Mouse (Mus musculus) 3T3-L1 (cell line): Measurements from ENCODE around the gene Zp1.

Experiments used
- DNase-seq: peaks from one replicate; pipeline ENCODE4 v3.0.0-alpha.2; 2015; ENCODE audit warnings: low read depth, low spot score

The Zp1 gene

GRCm38 (mm10) chr19:10878201-10878837 is 42.1 kb downstream of the Zp1 start:
- no peak for DNase-seq

- DNase-seq: no peak
Observed at GRCm38 (mm10) chr19:10871328-10871961, 49.0 kb downstream of the Zp1 start.

- DNase-seq: no peak
Observed at GRCm38 (mm10) chr19:10870676-10871075, 49.8 kb downstream of the Zp1 start.

- peak; percentile 23 for DNase-seq
Observed at GRCm38 (mm10) chr19:10869886-10870527, 50.4 kb downstream of the Zp1 start, which contains the start of gene Tmem132a. Gene Tmem132a, minus strand, starts transcription at chr19:10869940.

DNA sequence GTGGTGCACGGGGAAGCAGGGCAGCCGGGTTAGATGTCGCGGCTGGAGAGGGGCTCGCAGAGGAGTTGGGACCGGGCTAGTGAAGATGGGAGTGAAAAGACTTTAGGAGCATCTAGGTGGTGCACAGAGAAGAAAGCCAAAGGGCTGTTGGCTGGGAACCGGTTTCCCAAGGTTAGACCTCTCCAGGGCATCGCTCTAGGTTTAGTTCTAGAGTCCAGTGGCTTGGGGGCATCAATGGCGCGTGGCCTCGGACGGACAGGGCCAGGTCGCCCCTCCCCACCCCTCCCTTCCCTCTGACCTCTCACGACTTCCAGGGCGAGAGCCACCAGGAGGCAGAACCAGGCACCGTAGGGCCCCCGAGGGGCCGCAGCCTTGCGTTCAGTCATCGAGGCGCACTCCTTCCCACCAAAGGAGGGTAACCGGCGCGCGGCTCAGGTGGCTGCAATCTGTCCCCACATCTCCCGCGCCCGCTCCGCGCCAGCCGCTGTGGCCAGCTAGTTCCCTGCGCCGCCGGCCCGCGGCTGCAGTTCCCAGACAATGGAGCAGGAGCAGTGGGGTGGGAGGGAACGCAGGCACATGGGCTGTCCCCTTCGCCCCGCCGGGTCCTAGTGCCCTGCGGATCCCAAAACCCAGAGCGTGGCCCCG is 51.1 kb downstream of the Zp1 start:
- peak; percentile 77 for DNase-seq

DNA sequence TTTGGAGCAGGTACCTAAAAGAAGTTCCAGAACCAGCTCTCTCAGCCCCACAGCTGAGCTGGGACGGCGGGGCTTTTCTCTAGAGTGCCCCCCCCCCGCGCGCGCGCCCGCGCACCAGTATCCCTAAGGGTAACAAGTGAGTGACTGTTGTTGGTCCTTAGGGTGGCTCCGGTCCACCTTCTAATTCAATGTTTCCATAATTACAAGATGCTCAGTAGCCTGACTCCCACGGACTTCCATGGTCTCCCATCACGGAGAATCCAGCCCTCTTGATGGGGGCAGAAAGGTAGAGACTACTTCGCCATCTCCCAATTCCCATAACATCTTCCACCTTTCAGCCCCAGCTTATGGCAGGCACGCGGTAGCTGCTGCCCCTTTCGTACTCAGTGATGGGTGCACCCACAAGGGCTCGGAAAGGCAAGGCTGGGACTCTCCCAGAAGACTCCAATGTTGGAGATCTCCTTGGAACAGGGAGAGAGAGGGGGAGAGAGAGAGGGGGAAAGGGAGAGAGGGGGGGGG is 51.8 kb downstream of the Zp1 start:
- DNase-seq: peak; percentile 37

GRCm38 (mm10) chr19:10867946-10868622 is 52.3 kb downstream of the Zp1 start:
- DNase-seq: no peak

DNA sequence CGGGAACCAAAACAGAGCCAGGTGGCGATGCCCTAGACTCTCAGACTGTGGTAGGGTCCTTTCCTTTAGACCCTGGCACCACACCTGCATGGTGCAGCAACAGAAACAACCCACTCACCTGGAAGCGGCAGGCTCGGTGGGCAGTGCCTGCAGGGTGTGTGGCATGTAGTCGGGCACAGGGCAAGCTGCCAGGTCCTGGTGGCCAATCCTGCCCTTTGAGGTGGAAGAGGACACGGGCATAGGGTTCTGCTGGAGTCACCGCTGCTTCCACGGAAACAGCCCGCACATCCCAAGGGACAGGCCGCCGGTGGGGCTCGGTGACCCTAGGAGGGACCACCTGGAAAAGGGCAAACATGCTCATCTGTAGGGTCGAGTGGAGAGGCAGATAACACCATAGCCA is 54.1 kb downstream of the Zp1 start:
- DNase-seq: no peak
